Mouse (Mus musculus) neural tube, postnatal 0 days (tissue): ENCODE results near the gene Rnf32. TPM values are rescaled to one million over a fixed set of nuclear protein-coding genes. Genes with fewer than 3 reads are reported as not detected.

Experiments
- polyA plus RNA-seq: library from polyadenylated mRNA; unstranded; fragments of >200 nt; fragmentation: Nextera tagmentation; extraction: Ambion mirVana; gene quantifications from 2 replicates; pipeline ENCODE4 v1.2.1, GENCODE M21; 2015

Rnf32 gene
- 12.5 and 15.2 TPM in 2 replicates for polyA plus RNA-seq

DNA sequence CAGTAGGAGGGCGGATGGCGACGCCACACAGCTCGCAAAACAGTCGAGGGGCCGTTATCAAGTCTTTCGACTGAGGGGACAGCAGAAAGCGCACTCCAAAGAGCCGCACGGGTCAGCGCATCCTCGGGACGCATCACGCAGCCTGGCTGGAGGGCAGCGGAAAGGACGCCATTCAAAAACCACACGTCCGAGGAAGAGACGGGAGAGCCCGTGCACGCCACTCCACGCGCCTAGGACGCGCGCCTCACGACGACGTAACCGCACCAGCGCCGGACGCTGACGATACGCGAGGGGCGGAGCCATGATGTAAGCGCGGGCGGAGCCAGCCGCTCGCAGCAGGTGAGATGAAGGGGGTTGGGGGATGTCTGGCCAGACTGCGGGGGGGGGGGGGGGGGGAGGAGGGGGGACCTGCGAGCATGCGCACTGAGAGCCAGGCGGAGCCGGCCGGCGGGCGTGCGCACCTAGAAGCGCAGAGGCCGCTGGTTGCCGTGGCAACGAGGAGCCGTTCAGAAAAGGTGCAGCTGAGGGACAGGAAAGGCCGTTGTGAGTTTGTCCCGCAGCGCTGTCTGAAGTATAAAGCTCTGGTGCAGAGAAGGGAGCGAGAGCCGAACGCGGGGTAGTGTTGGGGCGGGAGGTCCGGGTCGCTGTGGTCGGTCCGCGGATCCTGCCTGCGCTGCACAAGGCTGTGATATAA lies at the start of gene Rnf32:
TSS of gene Rnf32 (plus strand) at position 423 of the 694 bp plus-strand sequence.

Other genes starting within 250 kb of the Rnf32 start
- 38.9 and 40.5 TPM in 2 replicates for gene Lmbr1, start 182.4 kb downstream of the Rnf32 start, polyA plus RNA-seq
- 13.3 and 13.6 TPM in 2 replicates for gene Nom1, start 238.7 kb downstream of the Rnf32 start, polyA plus RNA-seq